Mouse (Mus musculus) spleen, adult 2 months (tissue): ENCODE measurements around the gene Pomp.

Experiments used
- CTCF ChIP-seq: fragments of 200-500 bp; IDR thresholded peaks from 2 replicates; pipeline ENCODE4 v1.5.1; 2011; ENCODE audit warnings: mild to moderate bottlenecking, inconsistent platforms; ENCODE audit not compliant: insufficient read depth, insufficient read length, insufficient replicate concordance; ENCODE audit errors: extremely low read depth
- POLR2A ChIP-seq: fragments of 200-500 bp; IDR thresholded peaks from 2 replicates; pipeline ENCODE4 v1.6.1; 2011; ENCODE audit warnings: low read depth, low read length, inconsistent platforms

GRCm38 (mm10) chr5:147902008-147902757 is 41.9 kb downstream of the Pomp start:
- TF ChIP-seq CTCF: no peak
- TF ChIP-seq POLR2A: no peak
